Mouse (Mus musculus): ENCODE measurements at regions not wholly inside any gene's neighbourhood (a gene's known extent, or its start where the extent isn't known, plus 50 kb on each side); places are given as distances from the start of the nearest gene placed in this dataset.
"Not testable (repeated sequence)": the region's sequence is repeated elsewhere in the genome, so short reads cannot be mapped to it uniquely, and the experiment has no call there.

- no peak for DNase-seq
Measured at GRCm38 (mm10) chr12:70633194-70633593, 180.3 kb downstream of the Tmx1 start.

- no peak for DNase-seq
Measured at GRCm38 (mm10) chr12:70633622-70634365, 180.9 kb downstream of the Tmx1 start.

GRCm38 (mm10) chr12:70635997-70636396 is 183.1 kb downstream of the Tmx1 start:
- DNase-seq: no peak

- DNase-seq: no peak
Measured at GRCm38 (mm10) chr12:70640186-70640585, 185.1 kb upstream of the Frmd6 start.

- no peak for DNase-seq
Measured at GRCm38 (mm10) chr12:70644910-70645309, 180.4 kb upstream of the Frmd6 start.

GRCm38 (mm10) chr12:70645407-70645806 is 179.9 kb upstream of the Frmd6 start:
- no peak for DNase-seq

GRCm38 (mm10) chr12:70647516-70647915 is 177.8 kb upstream of the Frmd6 start:
- DNase-seq: no peak

- DNase-seq: no peak
Measured at GRCm38 (mm10) chr12:70648179-70648811, 177.0 kb upstream of the Frmd6 start.

- no peak for DNase-seq
Measured at GRCm38 (mm10) chr12:70648812-70649188, 176.5 kb upstream of the Frmd6 start.

GRCm38 (mm10) chr12:70649691-70650090 is 175.6 kb upstream of the Frmd6 start:
- DNase-seq: no peak

- no peak for DNase-seq
Measured at GRCm38 (mm10) chr12:70650470-70650869, 174.8 kb upstream of the Frmd6 start.

GRCm38 (mm10) chr12:70652751-70653150 is 172.6 kb upstream of the Frmd6 start:
- no peak for DNase-seq

- no peak for DNase-seq
Measured at GRCm38 (mm10) chr12:70653971-70654370, 171.3 kb upstream of the Frmd6 start.

- no peak for DNase-seq
Measured at GRCm38 (mm10) chr12:70654546-70654945, 170.8 kb upstream of the Frmd6 start.

GRCm38 (mm10) chr12:70655411-70655811 is 169.9 kb upstream of the Frmd6 start:
- DNase-seq: no peak

- no peak for DNase-seq
Measured at GRCm38 (mm10) chr12:70655900-70656544, 169.3 kb upstream of the Frmd6 start.

GRCm38 (mm10) chr12:70656805-70657492 is 168.4 kb upstream of the Frmd6 start:
- no peak for DNase-seq

- no peak for DNase-seq
Measured at GRCm38 (mm10) chr12:70657493-70657810, 167.9 kb upstream of the Frmd6 start.

GRCm38 (mm10) chr12:70658106-70658505 is 167.2 kb upstream of the Frmd6 start:
- DNase-seq: no peak

- DNase-seq: no peak
Measured at GRCm38 (mm10) chr12:70660388-70660787, 164.9 kb upstream of the Frmd6 start.

- DNase-seq: not testable (repeated sequence)
Measured at GRCm38 (mm10) chr12:70668158-70668557, 157.2 kb upstream of the Frmd6 start.

- no peak for DNase-seq
Measured at GRCm38 (mm10) chr12:70672115-70672514, 153.2 kb upstream of the Frmd6 start.

GRCm38 (mm10) chr12:70673188-70673587 is 152.1 kb upstream of the Frmd6 start:
- no peak for DNase-seq

- no peak for DNase-seq
Measured at GRCm38 (mm10) chr12:70674144-70674543, 151.2 kb upstream of the Frmd6 start.

Measured in embryo, embryonic 11 days (tissue).